Mouse (Mus musculus): ENCODE measurements around the gene Slc22a18.

Slc22a18 gene

DNA sequence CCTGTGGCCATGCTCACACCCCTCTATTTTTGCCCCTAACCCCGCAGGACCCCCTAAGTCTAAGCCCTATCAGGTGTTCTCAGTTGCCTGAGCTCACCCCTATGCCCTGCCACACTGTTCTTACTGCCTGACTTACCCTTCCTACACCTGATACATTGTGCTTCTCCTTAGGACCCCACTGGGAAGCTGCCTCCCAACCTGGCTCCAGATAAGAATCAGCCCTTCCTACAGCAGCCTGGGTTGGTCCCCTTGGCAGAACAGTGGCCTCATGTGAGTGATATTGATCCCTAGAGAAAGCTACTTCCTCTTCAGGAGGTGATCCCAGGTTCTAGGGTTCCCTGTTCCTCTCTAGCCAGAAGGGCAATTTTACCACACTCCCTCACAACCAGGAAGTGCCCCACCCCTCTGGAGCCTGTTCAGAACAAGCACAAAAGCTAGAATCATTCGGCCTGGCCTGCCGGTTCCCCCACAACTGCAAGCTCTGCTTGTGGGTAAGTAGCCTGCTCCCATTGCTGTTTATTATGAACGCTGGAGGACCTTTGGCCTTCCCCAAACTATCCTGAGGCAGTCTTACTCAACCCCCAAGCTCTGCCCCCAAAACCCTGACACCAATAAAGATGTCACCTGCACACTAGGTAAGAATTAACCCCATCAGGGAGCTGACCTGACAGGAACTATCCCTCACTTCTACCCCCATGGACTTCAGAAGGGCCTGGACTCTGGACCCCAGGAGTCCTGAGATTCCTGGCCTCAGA lies at the start of gene Slc22a18:
Slc22a18 (plus strand) TSS at position 390 of the 755 bp plus-strand sequence.
- DNase-seq (ENCODE audit: low read depth in 1 of 2, low spot score in 2 of 2), result peak in 1 of 2 experiments; percentile 39

DNA sequence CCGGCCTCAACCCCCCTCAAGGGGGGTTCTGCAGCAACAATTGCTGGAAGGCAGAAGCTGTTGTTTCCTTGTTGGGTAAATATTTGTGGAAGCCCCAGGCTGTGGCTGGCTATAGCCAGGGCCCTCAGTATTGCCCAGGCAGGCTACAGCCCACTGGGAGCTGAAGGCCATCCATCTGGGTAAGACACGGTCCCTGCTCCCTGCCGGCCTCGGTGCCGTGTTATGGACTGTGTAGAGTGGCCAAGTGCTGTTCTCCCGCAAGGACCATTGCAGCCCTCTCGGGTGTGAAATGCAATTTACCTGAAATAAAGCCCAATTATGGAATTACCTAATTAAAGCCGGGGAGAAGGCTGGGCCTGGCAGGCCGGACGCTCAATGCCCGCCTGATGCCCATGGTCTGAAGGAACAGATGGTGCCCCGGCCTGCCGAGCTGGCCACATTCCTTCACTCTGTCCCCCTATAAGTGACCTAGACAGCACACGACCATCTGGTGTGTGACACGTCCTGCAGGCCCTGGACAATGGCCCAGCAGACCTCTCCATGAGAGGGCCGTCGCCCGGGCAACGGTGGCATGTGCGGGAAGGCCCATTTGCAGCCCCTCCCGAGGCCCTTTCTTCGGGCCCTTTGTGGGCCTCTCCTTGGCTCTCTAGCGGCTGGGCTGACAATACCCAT lies 45.3 kb upstream of the Slc22a18 start:
- no peak for DNase-seq (ENCODE audit: low read depth in 1 of 2, low spot score in 2 of 2)

DNA sequence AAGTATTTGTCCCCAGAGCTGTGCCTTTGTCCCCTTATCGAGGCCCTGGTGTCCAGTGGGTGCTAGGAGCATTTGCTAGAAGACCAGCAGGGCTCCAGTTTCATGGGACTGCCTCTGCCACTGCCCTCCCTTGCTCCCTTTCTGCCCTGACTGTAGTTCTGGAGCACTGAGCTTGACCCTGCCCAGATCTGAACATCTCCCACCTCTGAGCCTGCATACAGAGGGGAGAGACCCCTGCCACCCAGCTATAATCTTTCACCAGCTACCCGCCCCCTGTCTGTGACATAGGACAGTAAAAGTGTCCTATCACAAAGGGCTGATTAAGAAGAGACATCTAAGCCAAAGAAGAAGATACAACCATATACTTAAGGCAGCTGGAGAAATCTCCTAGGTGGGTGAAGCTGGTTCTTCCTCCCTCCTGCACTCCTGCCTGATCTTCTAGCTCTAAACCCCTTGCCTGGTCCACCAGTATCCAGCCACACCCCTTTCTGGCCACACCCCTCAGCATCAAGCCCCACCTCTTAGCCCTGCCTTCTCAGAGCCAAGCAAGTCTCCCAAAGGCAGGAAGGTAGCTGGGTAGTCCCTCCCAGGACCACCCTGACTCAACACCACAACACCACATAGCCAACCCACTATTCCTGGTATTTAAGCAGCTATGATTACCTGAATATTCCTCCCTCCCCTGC lies 44.6 kb upstream of the Slc22a18 start:
- DNase-seq (ENCODE audit: low read depth in 1 of 2, low spot score in 2 of 2), result no peak

DNA sequence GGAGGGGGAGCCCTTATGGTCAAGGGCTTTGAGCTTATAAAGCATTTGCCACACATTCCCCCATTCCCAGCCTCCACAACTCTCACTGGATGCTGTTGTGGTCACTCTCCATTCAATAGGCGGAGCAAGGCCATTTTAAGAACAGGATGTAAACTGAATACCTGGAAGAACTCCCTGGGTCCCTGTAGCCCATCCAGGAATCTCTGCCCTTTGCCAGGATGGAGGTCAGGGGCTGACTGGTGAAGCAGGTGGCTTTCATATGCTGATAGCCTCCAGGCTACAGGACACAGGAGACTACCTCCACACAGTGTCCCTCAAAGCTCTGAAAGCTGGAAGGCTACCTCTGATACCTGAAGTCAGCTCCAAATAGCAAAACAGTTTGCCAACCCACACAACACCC lies 40.9 kb upstream of the Slc22a18 start:
- no peak for DNase-seq (ENCODE audit: low read depth in 1 of 2, low spot score in 2 of 2)

DNA sequence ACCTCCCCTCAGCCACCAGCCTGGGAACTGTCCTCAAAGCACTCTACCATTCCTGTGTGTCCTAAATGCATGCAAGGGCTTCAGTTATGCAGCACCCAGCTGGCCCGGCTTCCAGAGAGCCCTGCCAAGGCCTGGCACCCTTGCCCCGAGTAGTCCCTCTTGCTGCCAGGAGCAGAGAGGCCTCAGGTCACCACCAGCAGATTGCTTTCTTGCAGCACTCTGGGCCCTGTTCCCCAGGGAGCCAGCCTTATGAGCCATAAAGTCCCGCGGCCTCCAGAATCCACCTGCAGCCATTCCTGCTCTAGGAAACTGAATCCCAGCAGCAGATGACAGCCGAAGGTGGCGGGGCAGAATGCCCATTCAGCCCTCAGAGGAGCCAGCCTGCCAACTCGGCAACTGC lies 40.2 kb upstream of the Slc22a18 start:
- DNase-seq (ENCODE audit: low read depth in 1 of 2, low spot score in 2 of 2), result no peak

DNA sequence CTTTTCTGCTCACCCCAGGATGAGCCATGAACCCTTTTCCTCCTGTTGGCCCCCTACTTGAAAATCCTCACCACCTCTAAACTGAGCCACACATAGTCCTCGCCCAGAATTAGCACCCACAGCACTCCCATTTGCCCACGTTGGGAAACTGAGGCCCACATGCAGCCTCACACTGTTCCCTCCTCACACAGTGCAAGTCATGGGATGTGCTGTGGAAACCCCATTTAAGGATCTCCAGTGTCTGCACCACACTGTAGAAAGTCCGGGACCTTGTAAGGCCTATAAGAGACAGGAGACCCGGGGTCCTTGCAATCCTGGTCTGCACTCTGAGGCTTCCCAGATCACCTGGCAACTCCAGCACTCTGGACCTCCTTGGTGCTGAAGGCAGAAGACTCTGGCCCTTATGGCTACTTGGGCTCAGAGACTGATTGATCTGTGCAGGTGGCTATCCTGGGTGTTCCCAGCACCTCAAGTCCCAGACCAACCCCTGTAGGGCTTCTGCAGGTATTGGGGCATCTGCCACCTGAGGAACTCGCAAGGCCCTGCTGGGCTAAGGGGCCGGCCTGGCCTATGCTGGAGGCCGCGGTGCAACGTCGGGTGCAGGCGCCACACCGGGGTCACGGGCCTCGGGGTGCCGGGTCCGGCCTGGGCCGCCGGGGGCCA lies 36.2 kb upstream of the Slc22a18 start:
- DNase-seq (ENCODE audit: low read depth in 1 of 2, low spot score in 2 of 2), result no peak

DNA sequence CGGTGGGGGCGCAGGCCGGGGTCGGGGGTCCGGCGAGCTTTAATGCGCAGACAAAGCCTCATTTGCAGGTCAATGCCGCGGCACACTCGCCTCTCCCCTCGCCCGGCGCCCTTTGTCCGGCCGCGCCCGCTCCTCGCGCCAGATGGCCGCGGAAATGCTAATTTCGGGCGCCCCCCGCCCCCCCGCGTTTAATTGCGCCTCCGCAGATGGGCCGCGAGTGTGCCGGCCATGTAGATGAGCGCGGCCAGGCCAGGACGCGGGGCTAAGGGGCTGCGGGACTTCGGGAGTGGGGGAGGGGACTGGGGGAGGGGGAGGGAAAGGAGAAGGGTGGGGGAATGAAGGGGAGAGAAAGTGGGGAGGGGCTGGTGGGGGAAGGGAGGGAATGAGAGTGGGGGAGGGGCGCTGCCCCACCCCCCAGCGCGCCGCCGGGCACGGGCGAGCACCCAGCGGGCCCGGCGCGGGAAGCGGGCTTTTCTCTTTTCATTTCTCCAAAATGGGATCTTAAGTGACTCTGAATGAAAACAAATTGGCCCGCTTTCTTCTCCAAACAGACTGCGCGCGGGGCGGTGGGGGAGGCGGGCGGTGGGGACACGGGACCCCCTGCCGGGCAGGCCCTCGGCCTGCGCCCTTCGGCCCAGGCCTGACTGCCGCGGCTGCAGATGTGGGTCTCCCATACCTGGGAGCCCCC lies 35.5 kb upstream of the Slc22a18 start:
- DNase-seq (ENCODE audit: low read depth in 1 of 2, low spot score in 2 of 2), result no peak

DNA sequence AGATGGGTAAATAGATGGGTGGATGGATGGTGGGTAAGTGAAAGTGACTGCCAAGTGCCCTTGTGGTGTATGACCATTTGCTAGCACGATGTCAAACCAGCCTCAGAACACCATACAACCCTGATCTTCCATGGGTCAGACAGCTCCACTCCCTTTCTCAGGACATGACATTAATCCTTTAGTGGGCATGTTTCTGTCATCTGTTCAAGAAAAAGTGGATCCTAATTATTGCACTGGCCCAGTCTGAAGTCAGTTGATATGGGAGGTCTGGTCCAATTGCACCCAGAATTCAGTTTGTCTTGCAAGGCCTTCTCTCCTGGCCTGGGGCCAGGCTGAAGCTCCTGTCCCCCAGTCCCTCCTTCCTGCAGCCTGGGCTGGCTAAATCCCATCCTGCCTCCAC lies 34.6 kb upstream of the Slc22a18 start:
- DNase-seq (ENCODE audit: low read depth in 1 of 2, low spot score in 2 of 2), result no peak

DNA sequence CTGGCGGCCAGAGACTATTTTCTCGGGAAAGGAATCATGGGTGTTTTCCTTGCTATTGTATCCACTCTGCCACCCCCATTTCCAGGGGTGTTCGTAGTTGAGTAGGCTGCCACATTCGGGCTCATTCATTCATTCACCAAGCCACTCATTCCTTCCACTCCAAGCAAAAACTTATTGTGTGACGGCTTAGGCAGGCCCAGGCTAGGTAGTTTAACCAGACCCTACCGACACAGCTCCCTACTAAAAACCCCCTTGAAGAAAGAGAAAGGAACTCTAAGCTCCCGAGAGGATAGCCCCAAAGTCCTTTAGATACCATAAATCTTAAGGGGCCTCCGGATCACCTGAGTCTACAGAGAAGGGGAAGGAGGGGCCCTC lies 29.0 kb upstream of the Slc22a18 start:
- no peak for DNase-seq (ENCODE audit: low read depth in 1 of 2, low spot score in 2 of 2)

DNA sequence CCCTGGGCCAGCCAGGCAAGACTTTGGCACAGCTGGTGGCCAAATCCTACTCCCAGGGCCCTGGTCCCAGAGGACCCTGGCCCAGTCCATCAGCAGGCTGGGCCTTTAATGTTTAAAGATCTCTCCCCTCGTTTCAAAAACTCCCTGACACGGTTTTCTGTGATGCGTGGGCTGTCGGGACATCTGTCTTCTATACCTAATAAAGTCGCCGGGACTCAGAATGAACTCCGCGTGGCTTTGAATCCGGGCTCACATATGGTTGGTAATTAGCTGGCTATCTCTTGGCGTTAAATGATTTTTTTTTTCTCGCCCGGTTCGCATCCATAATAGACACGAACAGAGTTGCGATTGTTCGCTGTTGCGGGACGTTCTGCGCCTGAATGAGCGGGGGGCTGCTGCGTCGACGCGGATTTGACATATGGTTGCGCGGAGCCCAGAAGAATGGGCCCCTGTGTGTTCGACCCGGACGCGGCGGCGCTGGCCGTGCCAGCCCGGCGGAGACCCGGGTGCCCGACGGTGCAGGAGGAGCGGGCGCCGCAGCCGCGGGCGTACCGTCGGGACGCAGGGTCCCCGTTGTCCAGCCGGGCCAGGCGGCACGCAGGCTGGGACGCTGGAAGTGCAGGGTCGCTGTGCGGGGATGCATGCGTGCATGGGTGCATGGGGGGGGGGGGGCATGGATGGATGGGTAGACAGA lies 28.4 kb upstream of the Slc22a18 start:
- DNase-seq (ENCODE audit: low read depth in 1 of 2, low spot score in 2 of 2), result no peak

DNA sequence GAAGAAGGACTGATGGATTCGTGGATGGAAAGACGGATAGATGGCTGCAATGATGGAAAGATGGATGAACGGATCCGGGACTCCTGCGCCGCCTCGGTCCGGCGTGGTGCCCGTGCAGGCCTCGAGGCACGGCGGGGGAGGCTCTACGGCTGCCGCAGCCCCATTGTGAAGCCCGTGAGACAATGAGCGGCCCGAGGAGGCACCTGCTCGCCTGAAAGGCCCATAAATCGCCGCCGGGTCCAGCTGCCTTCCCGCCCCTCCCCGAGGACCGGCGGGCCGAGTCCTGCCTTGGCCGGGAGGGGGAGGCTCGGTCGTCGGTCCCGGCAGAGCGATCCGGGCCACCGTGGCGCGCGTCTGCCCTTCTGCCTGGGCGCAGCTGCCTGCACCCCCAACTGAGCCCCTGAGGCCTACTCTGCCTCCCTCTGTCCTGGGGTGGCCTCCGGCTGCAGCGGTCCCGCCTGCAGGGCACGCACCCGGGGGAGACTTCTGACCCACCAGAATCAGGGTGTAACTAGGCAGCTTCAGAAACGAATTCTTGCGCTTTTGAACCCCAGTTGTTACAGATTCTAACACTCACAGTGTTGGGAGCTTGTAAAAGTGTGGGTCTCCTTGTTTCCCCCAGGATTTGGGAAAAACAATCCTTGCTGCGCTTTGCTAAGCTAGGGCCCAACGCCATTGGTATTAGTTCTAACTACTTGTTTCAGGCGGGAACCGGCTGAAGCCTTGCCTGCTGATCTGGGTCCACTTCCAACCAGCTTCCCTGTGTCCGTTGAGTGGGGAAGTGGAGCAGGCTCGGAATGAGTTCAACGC lies 27.7 kb upstream of the Slc22a18 start:
- no peak for DNase-seq (ENCODE audit: low read depth in 1 of 2, low spot score in 2 of 2)

DNA sequence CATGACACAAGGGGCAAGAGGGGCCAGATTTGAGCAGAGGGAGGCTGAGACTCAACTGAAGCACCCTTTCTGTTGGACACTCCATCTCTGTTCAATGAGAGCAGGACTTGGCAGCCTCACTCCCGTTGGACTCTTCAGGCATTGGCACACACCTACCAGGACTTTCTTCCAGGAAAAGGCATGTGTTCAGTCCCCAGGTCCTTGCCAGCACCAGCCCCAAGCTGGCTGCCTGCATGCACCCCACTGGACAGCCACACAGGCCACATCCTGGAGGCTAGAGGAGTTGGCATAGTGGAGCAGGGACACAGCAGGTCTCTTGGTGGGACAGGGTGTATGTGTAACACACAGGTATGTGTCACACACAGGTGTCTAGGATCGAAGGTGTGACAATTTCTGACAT lies 26.4 kb upstream of the Slc22a18 start:
- DNase-seq (ENCODE audit: low read depth in 1 of 2, low spot score in 2 of 2), result no peak

DNA sequence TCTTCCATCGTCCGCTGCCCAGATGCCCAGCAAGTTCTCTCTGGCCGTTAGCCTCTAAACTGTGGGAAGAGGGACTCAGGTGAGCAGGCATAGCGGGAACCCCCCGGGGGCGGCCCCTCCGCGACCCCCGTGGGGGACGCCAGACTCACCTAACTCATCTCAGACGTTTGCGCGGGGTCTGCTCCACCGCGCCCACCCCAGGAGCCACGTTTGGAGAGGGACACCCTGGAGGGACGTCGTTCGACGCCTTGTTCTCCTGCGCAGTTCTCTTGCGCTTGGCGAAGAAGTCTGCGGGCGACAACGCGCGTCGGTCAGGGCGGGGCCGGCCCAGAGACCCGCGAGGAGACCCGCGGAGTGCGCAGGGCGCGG lies 14.6 kb upstream of the Slc22a18 start:
- no peak for DNase-seq (ENCODE audit: low read depth in 1 of 2, low spot score in 2 of 2)

DNA sequence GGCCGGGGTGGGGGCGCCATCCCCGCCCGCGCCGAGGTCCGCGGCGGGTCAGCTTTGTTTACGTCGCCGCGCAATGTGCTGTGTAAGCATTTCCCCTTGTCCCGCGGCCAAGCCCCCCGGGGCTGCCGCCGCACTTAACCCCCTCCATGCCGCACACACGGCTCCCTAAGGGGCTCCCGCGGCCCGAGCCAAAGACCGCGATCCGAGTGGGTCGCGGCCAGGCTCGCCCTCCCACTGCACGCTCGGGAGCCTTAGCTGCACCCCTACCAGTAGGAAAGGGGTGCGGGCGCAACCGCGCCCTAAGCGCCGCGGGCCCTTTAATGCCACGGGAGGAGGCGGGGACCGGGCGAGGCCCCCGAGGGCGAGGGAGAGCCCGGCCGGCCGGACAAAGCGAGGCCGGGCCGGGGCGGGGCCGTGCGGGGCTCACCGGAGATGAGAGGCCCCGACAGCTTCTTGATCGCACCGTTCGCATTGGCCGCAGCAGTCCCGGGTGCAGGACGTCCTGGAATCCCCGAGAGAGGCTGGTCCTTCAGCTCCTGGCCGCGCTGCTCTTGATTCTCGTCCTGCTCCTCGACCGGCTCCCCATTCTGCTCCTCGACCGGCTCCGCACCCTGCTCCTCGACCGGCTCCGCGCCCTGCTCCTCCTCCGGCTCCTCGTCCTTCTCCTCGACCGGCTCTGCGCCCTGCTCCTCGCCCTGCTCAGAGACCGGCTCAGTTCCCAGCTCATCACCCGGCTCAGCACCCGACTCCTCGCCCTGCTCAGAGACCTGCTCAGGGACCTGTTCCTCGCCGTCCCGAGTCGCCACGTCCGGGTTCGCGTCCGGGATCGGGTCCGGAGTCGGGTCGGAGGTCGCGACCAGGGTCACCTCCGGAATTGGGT lies 14.0 kb upstream of the Slc22a18 start:
- no peak for DNase-seq (ENCODE audit: low read depth in 1 of 2, low spot score in 2 of 2)

DNA sequence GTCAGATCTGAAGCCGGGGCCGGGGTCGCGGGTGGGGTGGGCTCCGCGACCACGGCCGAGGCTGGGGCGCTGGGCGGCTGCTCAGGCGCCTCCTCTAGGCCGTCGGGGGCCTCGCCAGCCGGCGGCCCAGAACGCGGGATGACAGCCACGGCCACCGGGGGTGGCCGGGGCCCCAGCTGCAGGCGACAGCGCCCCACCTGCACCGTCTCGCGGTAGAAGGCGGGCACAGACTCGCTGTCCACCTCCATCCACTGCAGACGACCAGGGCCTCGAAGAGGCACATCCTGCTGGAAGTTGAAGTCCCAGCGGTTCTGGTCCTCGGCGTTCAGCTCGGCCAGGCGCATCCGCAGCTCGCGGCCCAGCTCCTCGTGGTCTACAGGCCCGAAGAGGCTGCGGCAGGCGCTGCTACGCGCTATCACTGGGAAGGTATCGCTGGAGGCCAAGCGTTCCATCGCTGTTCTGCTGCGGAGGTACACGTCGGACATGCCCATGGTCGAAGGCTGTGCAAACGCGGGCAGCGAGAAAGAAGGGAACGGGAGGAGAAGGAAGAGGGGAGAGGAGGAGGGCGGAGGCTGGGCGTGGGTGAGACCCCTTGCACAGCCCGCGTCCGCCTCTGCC lies 13.2 kb upstream of the Slc22a18 start:
- no peak for DNase-seq (ENCODE audit: low read depth in 1 of 2, low spot score in 2 of 2)

DNA sequence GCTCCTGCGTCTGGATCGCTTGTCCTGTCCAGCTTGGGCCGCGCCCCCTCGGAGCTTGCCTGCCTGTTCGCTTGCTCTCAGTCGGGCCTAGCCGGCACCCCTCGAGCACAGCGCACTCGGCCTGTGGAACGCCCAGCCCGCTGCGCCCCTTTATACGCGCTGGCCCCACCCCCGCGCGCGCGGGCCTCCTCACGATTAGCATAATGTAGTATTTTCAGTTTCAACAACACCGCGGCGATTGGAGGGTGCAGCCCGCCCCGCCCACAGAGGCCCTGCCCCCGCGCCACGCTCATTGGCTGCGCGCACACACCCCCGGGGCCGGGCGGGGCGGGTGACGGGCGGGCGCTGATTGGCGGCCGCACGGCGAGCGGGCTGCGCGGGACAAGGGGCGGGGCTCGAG lies 12.7 kb upstream of the Slc22a18 start, which contains the start of gene Cdkn1c:
Cdkn1c (minus strand) TSS at position 177 of the 400 bp plus-strand sequence.
- peak; percentile 43 to 60 for DNase-seq (ENCODE audit: low read depth in 1 of 2, low spot score in 2 of 2)

DNA sequence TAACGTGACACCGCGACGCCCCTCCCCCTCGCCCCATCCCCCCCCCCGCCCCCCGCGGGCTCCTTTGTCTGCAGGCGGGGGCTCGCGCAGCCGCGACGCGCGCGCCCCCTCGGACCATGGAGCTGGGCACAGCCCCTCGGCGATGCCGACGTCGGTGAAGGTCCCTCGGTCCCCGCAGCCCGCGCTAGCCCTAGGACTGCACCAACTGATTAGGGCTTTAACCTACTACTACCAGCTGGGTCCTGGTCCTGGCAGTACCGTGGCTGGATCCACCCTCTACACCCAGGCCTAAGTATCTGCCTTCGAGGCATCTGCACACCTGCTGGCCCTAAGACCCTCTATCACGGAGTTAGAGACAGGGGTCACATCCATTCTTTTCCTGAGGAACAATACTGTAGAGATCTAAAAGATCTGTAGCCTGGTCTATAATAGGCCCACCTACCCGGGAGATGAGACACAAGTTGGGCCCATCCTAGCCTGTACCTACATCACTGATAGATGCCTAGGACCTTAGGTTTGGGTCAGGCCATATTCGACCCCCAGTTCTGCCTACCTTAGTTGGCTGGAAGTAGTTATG lies 12.2 kb upstream of the Slc22a18 start:
- DNase-seq (ENCODE audit: low read depth in 1 of 2, low spot score in 2 of 2), result no peak

DNA sequence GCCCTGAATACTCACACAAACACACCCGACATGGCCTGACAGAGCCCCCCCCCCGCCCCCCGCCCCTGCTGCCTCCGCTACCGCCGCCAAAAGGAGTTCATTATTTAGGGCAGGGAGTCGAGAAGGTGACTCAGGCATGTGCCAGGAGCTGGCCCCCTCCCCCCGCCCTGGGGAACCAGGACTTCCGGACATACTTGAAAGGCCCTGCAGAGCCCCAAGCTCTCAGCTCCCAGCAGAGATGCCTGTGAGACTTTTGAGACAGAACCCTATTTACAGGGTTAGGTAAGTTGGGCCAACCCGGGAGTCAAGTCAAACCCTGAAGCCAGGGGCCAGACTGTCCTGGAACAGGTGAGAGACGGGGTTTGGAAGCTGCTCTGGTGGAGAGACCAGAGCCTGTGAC lies 11.6 kb upstream of the Slc22a18 start:
- DNase-seq (ENCODE audit: low read depth in 1 of 2, low spot score in 2 of 2), result no peak
